Mouse (Mus musculus) cerebellum, adult 2 months (tissue): ENCODE data around the gene Spata2l.

ENCODE experiments used
- CTCF ChIP-seq: fragments of 200-500 bp; IDR thresholded peaks from 2 replicates; pipeline ENCODE4 v1.5.1; 2011; ENCODE audit warnings: low read depth, mild to moderate bottlenecking, control low read depth, low read length, moderate library complexity, borderline replicate concordance; ENCODE audit not compliant: insufficient read depth
- POLR2A ChIP-seq: fragments of 200-500 bp; IDR thresholded peaks from 2 replicates; pipeline ENCODE4 v1.6.1; 2011; ENCODE audit warnings: low read length, control low read depth, borderline replicate concordance; ENCODE audit not compliant: insufficient read depth

GRCm38 (mm10) chr8:123267926-123268656 lies 32.1 kb upstream of the Spata2l start:
- no peak for TF ChIP-seq POLR2A
- TF ChIP-seq CTCF: no peak
